In the genomic region with DNA sequence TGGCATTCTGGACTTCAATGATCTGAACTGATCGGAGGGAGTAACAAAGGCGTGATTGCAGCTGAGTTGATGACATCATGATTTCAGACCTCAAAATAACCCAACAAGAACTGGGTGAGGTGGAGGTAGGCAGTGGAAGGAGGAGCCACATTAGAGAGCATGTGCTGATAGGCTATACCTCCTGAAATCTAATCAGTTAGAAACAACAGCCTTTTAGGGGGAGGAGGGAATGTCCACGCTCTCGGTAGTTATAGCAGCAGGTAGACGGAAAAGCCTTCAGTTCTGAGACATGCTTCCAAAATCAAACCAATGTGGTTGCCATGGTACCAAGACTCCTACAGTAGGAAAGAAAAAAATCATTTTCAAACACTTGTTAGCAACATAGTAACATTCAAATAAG, we compare ENCODE assay signal across 14 mouse cellular contexts. TPM values are rescaled to one million over a fixed set of nuclear protein-coding genes. Genes with fewer than 3 reads are reported as not detected.
A peak's percentile ranks its signal among the peaks of the same experiment; 100 is the strongest.
DNase-seq lines count a peak whose midpoint lies in the region; ATAC-seq and TF ChIP-seq lines count a peak whose summit lies in the region.
"Had no signal": no experiment of that assay in that cellular context is flagged by ENCODE, and none has a peak within 500 bp of the region (broad histone marks: within the 10 kb centered on the region; RNA-seq: fewer than 3 reads in every experiment).

No protein-coding gene starts in this region.

- no peaks in the 10 kb centered on the region for H3K27me3 ChIP-seq in heart, embryonic 13.5 days (replicated peaks)
- no peaks in the 10 kb centered on the region for H3K27me3 ChIP-seq in heart, embryonic 12.5 days (replicated peaks)
- H3K27me3 ChIP-seq in midbrain, embryonic 16.5 days (ENCODE audit: control insufficient read depth, insufficient read depth, low read depth, low read length), result no peaks in the 10 kb centered on the region
- H3K27me3 ChIP-seq in midbrain, embryonic 10.5 days (ENCODE audit: low read depth, poor library complexity, severe bottlenecking), result no peaks in the 10 kb centered on the region
- no peaks in the 10 kb centered on the region for H3K27me3 ChIP-seq in liver, embryonic 11.5 days (replicated peaks; ENCODE audit: control insufficient read depth, insufficient read depth, low read length)

- no peak for ATAC-seq in heart, embryonic 13.5 days (ENCODE audit: extremely low read depth, insufficient number of reproducible peaks, low FRiP score, low TSS enrichment)
- ATAC-seq in heart, embryonic 12.5 days (ENCODE audit: insufficient number of reproducible peaks, low FRiP score), result no peak
- peak; percentile 82 for ATAC-seq in midbrain, embryonic 16.5 days
- ATAC-seq in liver, embryonic 11.5 days (replicated peaks; ENCODE audit: low FRiP score), result no peak

- H3K4me2 ChIP-seq in heart, embryonic 13.5 days, result peak overlapping the region; percentile 16; the same call in 1 of the 2 replicates
- H3K4me2 ChIP-seq in heart, embryonic 12.5 days, result no peak overlapping the region
- no peak overlapping the region for H3K4me2 ChIP-seq in midbrain, embryonic 16.5 days (ENCODE audit: low read length)
- no peak overlapping the region for H3K4me2 ChIP-seq in liver, embryonic 11.5 days

- intact Hi-C loops in left cerebral cortex, adult 2 months (cut with DNase I), result no loop called here

- no peak for DNase-seq in midbrain, embryonic 10.5 days (ENCODE audit: low spot score)
- DNase-seq in left cerebral cortex, adult 2 months (ENCODE audit: extremely low spot score in 1 of 2, low spot score in 2 of 2), result peak in 1 of 2 experiments; percentile 23
- DNase-seq in cerebellum, postnatal 36 days, result no peak
- DNase-seq in liver, embryonic 11.5 days (ENCODE audit: low spot score), result no peak
- no peak for DNase-seq in adrenal gland, postnatal 4 days (ENCODE audit: low spot score in 2 of 2)
- DNase-seq: adrenal gland, postnatal 10 days; cerebellum, adult 2 months; spleen, adult 18-20 months had no signal

- no peaks in the 10 kb centered on the region for H3K36me3 ChIP-seq in heart, embryonic 13.5 days
- H3K36me3 ChIP-seq in heart, embryonic 12.5 days, result no peaks in the 10 kb centered on the region
- H3K36me3 ChIP-seq in midbrain, embryonic 16.5 days (ENCODE audit: control insufficient read depth, insufficient read depth, low read length), result no peaks in the 10 kb centered on the region
- no peaks in the 10 kb centered on the region for H3K36me3 ChIP-seq in midbrain, embryonic 10.5 days
- no peaks in the 10 kb centered on the region for H3K36me3 ChIP-seq in liver, embryonic 11.5 days (ENCODE audit: control insufficient read depth, insufficient read depth, low read length)
- H3K36me3 ChIP-seq: embryonic facial prominence, embryonic 10.5 days had no signal

- TF ChIP-seq CTCF in left cerebral cortex, adult 2 months (IDR thresholded peaks at IDR 0.05), result no peak

- H3K9ac ChIP-seq in heart, embryonic 13.5 days, result no peak overlapping the region
- H3K9ac ChIP-seq in heart, embryonic 12.5 days, result no peak overlapping the region
- H3K9ac ChIP-seq in midbrain, embryonic 16.5 days (ENCODE audit: low read depth, low read length), result no peak overlapping the region
- no peak overlapping the region for H3K9ac ChIP-seq in liver, embryonic 11.5 days (ENCODE audit: low read depth, low read length)

- no peak overlapping the region for H3K27ac ChIP-seq in heart, embryonic 13.5 days (replicated peaks)
- H3K27ac ChIP-seq in heart, embryonic 12.5 days (ENCODE audit: poor library complexity, severe bottlenecking), result no peak overlapping the region
- no peak overlapping the region for H3K27ac ChIP-seq in midbrain, embryonic 16.5 days (ENCODE audit: low read length)
- H3K27ac ChIP-seq in midbrain, embryonic 10.5 days (replicated peaks), result no peak overlapping the region
- peak overlapping the region; percentile 30 for H3K27ac ChIP-seq in left cerebral cortex, adult 2 months
- no peak overlapping the region for H3K27ac ChIP-seq in liver, embryonic 11.5 days (ENCODE audit: low read depth, low read length)
- H3K27ac ChIP-seq: embryonic facial prominence, embryonic 10.5 days; kidney, postnatal 0 days; macrophage had no signal

- H3K4me1 ChIP-seq in heart, embryonic 13.5 days, result peaks cover 12% of the 10 kb centered on the region
- H3K4me1 ChIP-seq in heart, embryonic 12.5 days (replicated peaks), result peaks cover 9% of the 10 kb centered on the region; the same call in 1 of the 2 replicates
- H3K4me1 ChIP-seq in midbrain, embryonic 16.5 days (ENCODE audit: control insufficient read depth, insufficient read depth, low read length), result no peaks in the 10 kb centered on the region
- H3K4me1 ChIP-seq in midbrain, embryonic 10.5 days, result no peaks in the 10 kb centered on the region
- H3K4me1 ChIP-seq in liver, embryonic 11.5 days (replicated peaks; ENCODE audit: control insufficient read depth, insufficient read depth, low read length), result no peaks in the 10 kb centered on the region
- H3K4me1 ChIP-seq: embryonic facial prominence, embryonic 10.5 days had no signal

- 56% methylated on average over 5 of the region's 5 CpGs for WGBS in heart, embryonic 13.5 days
- WGBS in heart, embryonic 12.5 days, result 56% methylated on average over 5 of the region's 5 CpGs
- WGBS in midbrain, embryonic 16.5 days, result 74% methylated on average over 5 of the region's 5 CpGs
- WGBS in midbrain, embryonic 10.5 days, result 84% methylated on average over 5 of the region's 5 CpGs
- 83% methylated on average over 5 of the region's 5 CpGs for WGBS in liver, embryonic 11.5 days

- H3K9me3 ChIP-seq in heart, embryonic 13.5 days, result no peaks in the 10 kb centered on the region
- H3K9me3 ChIP-seq in heart, embryonic 12.5 days (replicated peaks), result no peaks in the 10 kb centered on the region
- no peaks in the 10 kb centered on the region for H3K9me3 ChIP-seq in midbrain, embryonic 16.5 days (replicated peaks; ENCODE audit: control insufficient read depth, low read length, poor library complexity, severe bottlenecking)
- no peaks in the 10 kb centered on the region for H3K9me3 ChIP-seq in midbrain, embryonic 10.5 days (replicated peaks)
- no peaks in the 10 kb centered on the region for H3K9me3 ChIP-seq in liver, embryonic 11.5 days (ENCODE audit: control insufficient read depth, low read length)
- H3K9me3 ChIP-seq: embryonic facial prominence, embryonic 10.5 days had no signal

- no peak overlapping the region for H3K4me3 ChIP-seq in heart, embryonic 13.5 days
- H3K4me3 ChIP-seq in heart, embryonic 12.5 days, result no peak overlapping the region
- H3K4me3 ChIP-seq in midbrain, embryonic 16.5 days (ENCODE audit: low read depth, low read length), result no peak overlapping the region
- H3K4me3 ChIP-seq in midbrain, embryonic 10.5 days, result no peak overlapping the region
- H3K4me3 ChIP-seq in left cerebral cortex, adult 2 months, result 0 out of 2 replicates have a peak overlapping the region, but pooled peaks have one; percentile 6
- H3K4me3 ChIP-seq in liver, embryonic 11.5 days (ENCODE audit: low read depth, low read length), result no peak overlapping the region
- H3K4me3 ChIP-seq: embryonic facial prominence, embryonic 10.5 days had no signal

RNA-seq across cellular contexts. Expression of gene Ryr3, which starts 55.4 kb away (rescaled TPM):
- 3.5 and 3.7 TPM in 2 replicates for polyA plus RNA-seq in heart, embryonic 13.5 days (2015; fragmentation: Nextera tagmentation; extraction: Ambion mirVana)
- 4.3 and 4.7 TPM in 2 replicates for polyA plus RNA-seq in heart, embryonic 12.5 days (2016; fragmentation: Nextera tagmentation; extraction: Ambion mirVana)
- polyA plus RNA-seq in midbrain, embryonic 16.5 days (2015; fragmentation: Nextera tagmentation; extraction: Ambion mirVana), result 5.8 and 6.2 TPM in 2 replicates
- polyA plus RNA-seq in midbrain, embryonic 10.5 days (2016; fragmentation: Nextera tagmentation; extraction: Ambion mirVana), result 1.0 and 1.9 TPM in 2 replicates
- 10 to 100 TPM; 26.3 to 33.7 TPM for total RNA-seq in left cerebral cortex, adult 2 months (2021)
- polyA plus RNA-seq in liver, embryonic 11.5 days (2014; fragmentation: Nextera tagmentation; extraction: Ambion mirVana), result 0.14 and 0.30 TPM in 2 replicates
- 1 to 10 TPM; 1.4 to 2.1 TPM for total RNA-seq in adrenal gland, postnatal 4 days (2021)
- polyA plus RNA-seq: macrophage had no signal
